Mouse (Mus musculus) liver, embryonic 14.5 days (tissue): ENCODE data around the gene Tmbim1.

Source experiments
- CTCF ChIP-seq: IDR thresholded peaks from 2 replicates; pipeline ENCODE4 v1.5.1; 2016; ENCODE audit warnings: antibody characterized with exemption, low read depth, control low read depth
- EP300 ChIP-seq: IDR thresholded peaks from 2 replicates; pipeline ENCODE4 v1.6.1; 2016; ENCODE audit warnings: antibody characterized with exemption, low read depth

- TF ChIP-seq EP300 = no peak
- no peak for TF ChIP-seq CTCF
Measured at GRCm38 (mm10) chr1:74329899-74330431, 24.5 kb upstream of the Tmbim1 start.
